Mouse (Mus musculus) hindbrain, embryonic 15.5 days (tissue): ENCODE measurements around the gene Spata25. TPM values are rescaled to one million over a fixed set of nuclear protein-coding genes. Genes with fewer than 3 reads are reported as not detected.
"Not testable (repeated sequence)": the region's sequence is repeated elsewhere in the genome, so short reads cannot be mapped to it uniquely, and the experiment has no call there.

Source experiments
- ATAC-seq: fragments of 200-750 bp; cut with Nextera tagmentation; 2 replicates; pipeline ENCODE4 v1.8.0; 2017; ENCODE audit warnings: low read depth, moderate number of reproducible peaks, moderate TSS enrichment; ENCODE audit not compliant: low FRiP score
- H3K27ac ChIP-seq: fragments of 300-500 bp; sonication (generic); replicated peaks from 2 replicates; pipeline ENCODE4 v1.5.1; 2015; ENCODE audit warnings: mild to moderate bottlenecking, inconsistent platforms
- H3K27me3 ChIP-seq: fragments of 300-500 bp; sonication (generic); 2 replicates; pipeline ENCODE4 v1.6.1; 2015; ENCODE audit warnings: control low read depth, inconsistent platforms
- H3K36me3 ChIP-seq: fragments of 300-500 bp; sonication (generic); 2 replicates; pipeline ENCODE4 v1.6.1; 2015; ENCODE audit warnings: control low read depth, inconsistent platforms
- H3K4me1 ChIP-seq: fragments of 300-500 bp; sonication (generic); replicated peaks from 2 replicates; pipeline ENCODE4 v1.6.1; 2015; ENCODE audit warnings: control low read depth, inconsistent platforms
- H3K4me2 ChIP-seq: fragments of 300-500 bp; sonication (generic); 2 replicates; pipeline ENCODE4 v1.6.1; 2015; ENCODE audit warnings: moderate library complexity, mild to moderate bottlenecking, inconsistent platforms
- H3K4me3 ChIP-seq: fragments of 300-500 bp; sonication (generic); 2 replicates; pipeline ENCODE4 v1.5.1; 2015; ENCODE audit warnings: mild to moderate bottlenecking, inconsistent platforms
- H3K9ac ChIP-seq: fragments of 300-500 bp; sonication (generic); 2 replicates; pipeline ENCODE4 v1.6.1; 2015; ENCODE audit warnings: inconsistent platforms
- H3K9me3 ChIP-seq: fragments of 300-500 bp; sonication (generic); 2 replicates; pipeline ENCODE4 v1.6.1; 2016; ENCODE audit warnings: control low read depth, inconsistent platforms
- WGBS: fragments of 180-500 bp; shearing (Covaris S2); methylation state at CpG from one replicate; pipeline ENCODE4 v1.1.7; 2015; 5-methylcytosine and 5-hydroxymethylcytosine counted together
- polyA plus RNA-seq: library from polyadenylated mRNA; unstranded; fragments of >200 nt; fragmentation: Nextera tagmentation; extraction: Ambion mirVana; gene quantifications from 2 replicates; pipeline ENCODE4 v1.2.1, GENCODE M21; 2015

Spata25 gene
- polyA plus RNA-seq: 0.34 TPM in 1 of 2 replicates, not detected in the other

- ATAC-seq: no peak
- Histone ChIP-seq H3K27ac (no peak within 1 kb of the TSS), H3K4me1 (peaks cover 26% of the 10 kb centered on the region), H3K27me3 (no peaks in the 10 kb centered on the region), H3K9ac (no peak within 1 kb of the TSS), H3K9me3 (no peaks in the 10 kb centered on the region), H3K4me2 (no peak within 1 kb of the TSS), H3K4me3 (no peak within 1 kb of the TSS), H3K36me3 (peaks cover 26% of the 10 kb centered on the region)
- 88% methylated on average over 6 of the region's 6 CpGs for WGBS
Observed at GRCm38 (mm10) chr2:164828437-164828836, at the start of gene Spata25. TSS of gene Spata25 (minus strand) at chr2:164828537.

GRCm38 (mm10) chr2:164877376-164878215, 49.3 kb upstream of the Spata25 start:
- not testable (repeated sequence) for H3K36me3 ChIP-seq, H3K4me3 ChIP-seq, H3K27me3 ChIP-seq, ATAC-seq, H3K9ac ChIP-seq, H3K9me3 ChIP-seq
- peak overlapping the region; percentile 97 for H3K4me2 ChIP-seq
- H3K4me1 ChIP-seq: peaks cover 29% of the 10 kb centered on the region
- peak overlapping the region; percentile 100; the same call in 1 of the 2 replicates for H3K27ac ChIP-seq
- 68% methylated on average over 11 of the region's 11 CpGs for WGBS

GRCm38 (mm10) chr2:164875648-164876047, 47.3 kb upstream of the Spata25 start:
- peaks cover 20% of the 10 kb centered on the region for H3K4me1 ChIP-seq
- not testable (repeated sequence) for H3K9me3 ChIP-seq, H3K27me3 ChIP-seq, H3K4me3 ChIP-seq, H3K36me3 ChIP-seq, H3K4me2 ChIP-seq, H3K9ac ChIP-seq, H3K27ac ChIP-seq, ATAC-seq
- WGBS: 55% methylated on average over 2 of the region's 2 CpGs

- Histone ChIP-seq H3K9me3 (no peaks in the 10 kb centered on the region), H3K4me2 (no peak overlapping the region), H3K4me1 (peaks cover 15% of the 10 kb centered on the region), H3K27ac (peak overlapping the region; percentile 59), H3K27me3 (no peaks in the 10 kb centered on the region), H3K9ac (no peak overlapping the region), H3K4me3 (no peak overlapping the region), H3K36me3 (no peaks in the 10 kb centered on the region)
- 42% methylated on average over 1 of the region's 1 CpGs for WGBS
- no peak for ATAC-seq
Observed at GRCm38 (mm10) chr2:164874239-164874769, 46.0 kb upstream of the Spata25 start.

- H3K9ac ChIP-seq: no peak overlapping the region
- H3K4me2 ChIP-seq: no peak overlapping the region
- H3K4me3 ChIP-seq: no peak overlapping the region
- ATAC-seq: no peak
- WGBS: 62% methylated on average over 3 of the region's 3 CpGs
- H3K9me3 ChIP-seq: no peaks in the 10 kb centered on the region
- peaks cover 13% of the 10 kb centered on the region for H3K4me1 ChIP-seq
- H3K36me3 ChIP-seq: no peaks in the 10 kb centered on the region
- H3K27ac ChIP-seq: peak overlapping the region; percentile 10; the same call in 1 of the 2 replicates
- no peaks in the 10 kb centered on the region for H3K27me3 ChIP-seq
Observed at GRCm38 (mm10) chr2:164873621-164874020, 45.3 kb upstream of the Spata25 start.

- Histone ChIP-seq H3K27ac (no peak overlapping the region), H3K36me3 (no peaks in the 10 kb centered on the region), H3K9ac (no peak overlapping the region), H3K9me3 (no peaks in the 10 kb centered on the region), H3K27me3 (no peaks in the 10 kb centered on the region), H3K4me2 (no peak overlapping the region), H3K4me3 (no peak overlapping the region), H3K4me1 (no peaks in the 10 kb centered on the region)
- 58% methylated on average over 6 of the region's 6 CpGs for WGBS
- ATAC-seq: no peak
Observed at GRCm38 (mm10) chr2:164871602-164872303, 43.4 kb upstream of the Spata25 start.

GRCm38 (mm10) chr2:164868491-164868890, 40.2 kb upstream of the Spata25 start:
- H3K9ac ChIP-seq: no peak overlapping the region
- H3K27me3 ChIP-seq: no peaks in the 10 kb centered on the region
- H3K9me3 ChIP-seq: no peaks in the 10 kb centered on the region
- H3K4me1 ChIP-seq: no peaks in the 10 kb centered on the region
- no peaks in the 10 kb centered on the region for H3K36me3 ChIP-seq
- H3K4me2 ChIP-seq: no peak overlapping the region
- 83% methylated on average over 7 of the region's 7 CpGs for WGBS
- H3K27ac ChIP-seq: no peak overlapping the region
- no peak for ATAC-seq
- H3K4me3 ChIP-seq: no peak overlapping the region

GRCm38 (mm10) chr2:164867566-164867965, 39.2 kb upstream of the Spata25 start:
- no peaks in the 10 kb centered on the region for H3K36me3 ChIP-seq
- H3K4me2 ChIP-seq: no peak overlapping the region
- no peak overlapping the region for H3K4me3 ChIP-seq
- no peak overlapping the region; the same call in 1 of the 2 replicates for H3K27ac ChIP-seq
- H3K27me3 ChIP-seq: no peaks in the 10 kb centered on the region
- no peak overlapping the region for H3K9ac ChIP-seq
- no peaks in the 10 kb centered on the region for H3K4me1 ChIP-seq
- 93% methylated on average over 7 of the region's 7 CpGs for WGBS
- H3K9me3 ChIP-seq: no peaks in the 10 kb centered on the region
- ATAC-seq: no peak

- H3K27me3 ChIP-seq: no peaks in the 10 kb centered on the region
- H3K9ac ChIP-seq: no peak overlapping the region
- 0 out of 2 replicates have a peak, but pooled peaks have one; percentile 42 for ATAC-seq
- H3K4me1 ChIP-seq: 0 out of 2 replicates have a peak, but pooled peaks cover under 1% of the 10 kb centered on the region
- H3K4me2 ChIP-seq: no peak overlapping the region
- peak overlapping the region; percentile 15; the same call in 1 of the 2 replicates for H3K27ac ChIP-seq
- no peaks in the 10 kb centered on the region for H3K36me3 ChIP-seq
- WGBS: 63% methylated on average over 16 of the region's 16 CpGs
- no peak overlapping the region for H3K4me3 ChIP-seq
- H3K9me3 ChIP-seq: no peaks in the 10 kb centered on the region
Observed at GRCm38 (mm10) chr2:164866741-164867551, 38.6 kb upstream of the Spata25 start.

GRCm38 (mm10) chr2:164864593-164864992, 36.3 kb upstream of the Spata25 start:
- 92% methylated on average over 4 of the region's 4 CpGs for WGBS
- H3K36me3 ChIP-seq: no peaks in the 10 kb centered on the region
- no peaks in the 10 kb centered on the region for H3K27me3 ChIP-seq
- no peak overlapping the region for H3K4me3 ChIP-seq
- no peak overlapping the region for H3K9ac ChIP-seq
- no peak overlapping the region for H3K27ac ChIP-seq
- H3K4me2 ChIP-seq: no peak overlapping the region
- peaks cover 6% of the 10 kb centered on the region for H3K4me1 ChIP-seq
- no peaks in the 10 kb centered on the region for H3K9me3 ChIP-seq
- ATAC-seq: no peak

GRCm38 (mm10) chr2:164863411-164863810, 35.1 kb upstream of the Spata25 start:
- 94% methylated on average over 9 of the region's 9 CpGs for WGBS
- not testable (repeated sequence) for H3K4me2 ChIP-seq, H3K4me1 ChIP-seq, H3K9ac ChIP-seq, H3K9me3 ChIP-seq, H3K27me3 ChIP-seq, H3K36me3 ChIP-seq, ATAC-seq, H3K4me3 ChIP-seq, H3K27ac ChIP-seq
